Mouse (Mus musculus) spleen, adult 2 months (tissue): ENCODE measurements around the gene Slmap.

Experiments used
- CTCF ChIP-seq: fragments of 200-500 bp; IDR thresholded peaks from 2 replicates; pipeline ENCODE4 v1.5.1; 2011; ENCODE audit warnings: mild to moderate bottlenecking, inconsistent platforms; ENCODE audit not compliant: insufficient read depth, insufficient read length, insufficient replicate concordance; ENCODE audit errors: extremely low read depth
- POLR2A ChIP-seq: fragments of 200-500 bp; IDR thresholded peaks from 2 replicates; pipeline ENCODE4 v1.6.1; 2011; ENCODE audit warnings: low read depth, low read length, inconsistent platforms

DNA sequence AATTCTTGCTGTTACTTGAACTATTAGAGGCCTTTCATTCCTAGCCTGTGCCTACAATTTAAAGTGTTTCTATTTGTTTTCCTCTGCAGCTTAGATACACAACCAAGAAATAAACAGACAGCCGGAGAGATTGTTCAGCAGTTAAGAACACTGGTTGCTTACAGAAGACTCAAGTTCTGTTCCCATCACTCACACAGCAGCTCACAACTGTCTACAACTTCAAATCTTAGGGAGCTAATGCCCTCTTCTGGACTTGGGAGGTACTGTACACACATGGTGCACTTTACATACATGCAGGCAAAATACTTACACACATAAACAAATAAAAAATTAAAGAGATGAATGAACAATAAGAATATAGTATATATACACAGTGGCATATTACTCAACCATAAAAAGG, 39.7 kb downstream of the Slmap start:
- TF ChIP-seq POLR2A, result no peak
- TF ChIP-seq CTCF, result no peak
